Mouse (Mus musculus) stomach, embryonic 14.5 days (tissue): Measurements from ENCODE around the gene Cenpt. TPM values are rescaled to one million over a fixed set of nuclear protein-coding genes. Genes with fewer than 3 reads are reported as not detected.
A peak's percentile ranks its signal among the peaks of the same experiment; 100 is the strongest.

Experiments used
- ATAC-seq: fragments of 200-750 bp; cut with Nextera tagmentation; 2 replicates; pipeline ENCODE4 v1.8.0; 2017; ENCODE audit warnings: low read depth, moderate TSS enrichment; ENCODE audit not compliant: insufficient number of reproducible peaks, insufficient read depth, low FRiP score
- H3K27ac ChIP-seq: fragments of 300-500 bp; sonication (generic); 2 replicates; pipeline ENCODE4 v1.5.1; 2014; ENCODE audit warnings: mild to moderate bottlenecking, low read length, moderate library complexity, mixed read lengths
- H3K27me3 ChIP-seq: fragments of 300-500 bp; sonication (generic); 2 replicates; pipeline ENCODE4 v1.6.1; 2014; ENCODE audit warnings: low read length, control low read depth, mixed read lengths; ENCODE audit not compliant: control insufficient read depth, insufficient read depth
- H3K36me3 ChIP-seq: fragments of 300-500 bp; sonication (generic); 2 replicates; pipeline ENCODE4 v1.6.1; 2014; ENCODE audit warnings: mild to moderate bottlenecking, control low read depth, low read length, moderate library complexity, mixed read lengths; ENCODE audit not compliant: control insufficient read depth, insufficient read depth
- H3K4me1 ChIP-seq: fragments of 300-500 bp; sonication (generic); 2 replicates; pipeline ENCODE4 v1.6.1; 2014; ENCODE audit warnings: low read length, control low read depth, mixed read lengths; ENCODE audit not compliant: control insufficient read depth, insufficient read depth
- H3K4me2 ChIP-seq: fragments of 300-500 bp; sonication (generic); replicated peaks from 2 replicates; pipeline ENCODE4 v1.6.1; 2014; ENCODE audit warnings: low read depth, low read length, control low read depth
- H3K4me3 ChIP-seq: fragments of 300-500 bp; sonication (generic); 2 replicates; pipeline ENCODE4 v1.5.1; 2014; ENCODE audit warnings: low read depth, low read length, control low read depth
- H3K9ac ChIP-seq: fragments of 300-500 bp; sonication (generic); replicated peaks from 2 replicates; pipeline ENCODE4 v1.6.1; 2014; ENCODE audit warnings: low read depth, mild to moderate bottlenecking, control low read depth, low read length, moderate library complexity, mixed read lengths
- H3K9me3 ChIP-seq: fragments of 300-500 bp; sonication (generic); 2 replicates; pipeline ENCODE4 v1.6.1; 2016; ENCODE audit warnings: low read depth, low read length, control low read depth; ENCODE audit not compliant: control insufficient read depth
- WGBS: fragments of 180-500 bp; shearing (Covaris S2); extraction: QIAGEN DNeasy Blood & Tissue Kit; methylation state at CpG from one replicate; pipeline ENCODE4 v1.1.7; 2014; 5-methylcytosine and 5-hydroxymethylcytosine counted together
- polyA plus RNA-seq: library from polyadenylated mRNA; unstranded; fragments of >200 nt; fragmentation: Nextera tagmentation; extraction: Ambion mirVana; gene quantifications from 2 replicates; pipeline ENCODE4 v1.2.1, GENCODE M21; 2014

The Cenpt gene
- 47.2 and 52.3 TPM in 2 replicates for polyA plus RNA-seq

DNA sequence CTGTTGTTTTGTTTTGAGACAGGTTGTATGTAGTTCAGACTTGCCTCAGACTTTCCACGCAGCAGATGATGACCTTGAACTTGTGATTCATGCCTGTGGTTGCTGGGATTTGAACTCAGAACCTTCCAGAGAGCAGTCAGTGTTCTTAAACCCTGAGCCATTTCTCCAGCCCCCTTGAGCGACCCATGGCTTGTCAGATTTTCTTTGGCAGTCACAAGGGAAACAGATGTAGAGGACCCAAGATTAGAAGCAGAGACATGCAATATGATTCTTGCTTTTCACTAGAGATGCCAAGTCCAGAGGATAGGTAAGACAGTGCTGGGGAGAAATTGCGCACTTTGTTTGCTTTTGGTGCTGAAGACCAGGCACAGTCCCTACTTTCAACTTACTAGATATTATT, at the start of gene Cenpt:
TSS of gene Cenpt (minus strand) at position 101 of the 400 bp plus-strand sequence.
- H3K9ac ChIP-seq: no peak within 1 kb of the TSS
- no peaks in the 10 kb centered on the region for H3K27me3 ChIP-seq
- H3K36me3 ChIP-seq: peaks cover 7% of the 10 kb centered on the region
- no peak within 1 kb of the TSS for H3K27ac ChIP-seq
- H3K9me3 ChIP-seq: no peaks in the 10 kb centered on the region
- H3K4me1 ChIP-seq: peaks cover 19% of the 10 kb centered on the region
- WGBS: 88% methylated on average over 3 of the region's 3 CpGs
- H3K4me2 ChIP-seq: no peak within 1 kb of the TSS
- no peak within 1 kb of the TSS for H3K4me3 ChIP-seq
- ATAC-seq: no peak

- peaks cover 6% of the 10 kb centered on the region; the same call in 1 of the 2 replicates for H3K4me1 ChIP-seq
- no peaks in the 10 kb centered on the region for H3K9me3 ChIP-seq
- H3K4me2 ChIP-seq: peak overlapping the region; percentile 72
- no peaks in the 10 kb centered on the region for H3K36me3 ChIP-seq
- peak overlapping the region; percentile 87 for H3K27ac ChIP-seq
- peak overlapping the region; percentile 84 for H3K4me3 ChIP-seq
- no peaks in the 10 kb centered on the region for H3K27me3 ChIP-seq
- WGBS: 30% methylated on average over 16 of the region's 16 CpGs
- H3K9ac ChIP-seq: peak overlapping the region; percentile 87
- no peak for ATAC-seq
These were observed 48.0 kb upstream of the Cenpt start for GRCm38 (mm10) chr8:105900941-105901616.

GRCm38 (mm10) chr8:105900180-105900940, 47.3 kb upstream of the Cenpt start, which contains the start of gene Pskh1:
Pskh1 (plus strand) TSS chr8:105900441.
- H3K27ac ChIP-seq: peak within 1 kb of the TSS; percentile 87
- H3K36me3 ChIP-seq: no peaks in the 10 kb centered on the region; the same call in 1 of the 2 replicates
- peak within 1 kb of the TSS; percentile 87 for H3K9ac ChIP-seq
- peaks cover 6% of the 10 kb centered on the region; the same call in 1 of the 2 replicates for H3K4me1 ChIP-seq
- H3K4me3 ChIP-seq: peak within 1 kb of the TSS; percentile 84
- ATAC-seq: peak; percentile 94
- under 1% methylated on average over 68 of the region's 68 CpGs for WGBS
- no peaks in the 10 kb centered on the region for H3K27me3 ChIP-seq
- H3K4me2 ChIP-seq: peak within 1 kb of the TSS; percentile 72
- H3K9me3 ChIP-seq: no peaks in the 10 kb centered on the region

DNA sequence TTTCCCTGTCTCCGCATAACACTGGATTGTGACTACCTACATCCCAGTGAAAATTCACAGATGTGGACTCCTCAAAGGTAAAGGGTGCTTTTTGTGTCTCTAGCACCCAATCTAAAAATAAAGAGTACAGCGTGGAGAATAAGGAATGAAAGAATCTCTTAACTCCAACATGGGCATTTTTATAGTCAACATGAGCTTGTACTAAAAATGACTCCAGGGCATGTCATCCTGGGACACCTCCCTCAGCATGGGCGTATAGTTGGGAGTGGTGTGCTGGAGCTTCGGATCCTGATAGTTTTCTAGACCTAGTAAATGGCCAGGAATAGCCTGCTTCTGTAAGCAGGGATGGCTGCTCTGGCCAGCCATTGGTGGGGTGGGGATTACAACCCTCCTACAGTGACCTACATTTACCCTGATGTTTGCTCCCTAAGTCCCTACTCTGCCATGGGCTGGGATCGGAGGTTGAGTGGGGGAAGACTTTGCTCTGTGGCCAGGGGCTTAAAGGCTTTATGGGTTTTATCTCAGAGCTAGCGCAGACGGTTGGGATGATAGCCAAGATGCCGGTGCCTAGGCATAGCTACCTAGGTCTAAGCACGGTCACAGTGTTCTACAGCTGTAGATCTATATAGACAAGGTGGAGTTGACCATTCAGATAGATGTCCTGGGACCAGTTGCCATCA, 44.9 kb upstream of the Cenpt start:
- WGBS: 79% methylated on average over 9 of the region's 9 CpGs
- Histone ChIP-seq H3K9me3 (no peaks in the 10 kb centered on the region), H3K4me1 (peaks cover 6% of the 10 kb centered on the region; the same call in 1 of the 2 replicates), H3K36me3 (peaks cover under 1% of the 10 kb centered on the region; the same call in 1 of the 2 replicates), H3K4me3 (no peak overlapping the region), H3K9ac (no peak overlapping the region), H3K27me3 (no peaks in the 10 kb centered on the region), H3K4me2 (no peak overlapping the region), H3K27ac (no peak overlapping the region)
- no peak for ATAC-seq

DNA sequence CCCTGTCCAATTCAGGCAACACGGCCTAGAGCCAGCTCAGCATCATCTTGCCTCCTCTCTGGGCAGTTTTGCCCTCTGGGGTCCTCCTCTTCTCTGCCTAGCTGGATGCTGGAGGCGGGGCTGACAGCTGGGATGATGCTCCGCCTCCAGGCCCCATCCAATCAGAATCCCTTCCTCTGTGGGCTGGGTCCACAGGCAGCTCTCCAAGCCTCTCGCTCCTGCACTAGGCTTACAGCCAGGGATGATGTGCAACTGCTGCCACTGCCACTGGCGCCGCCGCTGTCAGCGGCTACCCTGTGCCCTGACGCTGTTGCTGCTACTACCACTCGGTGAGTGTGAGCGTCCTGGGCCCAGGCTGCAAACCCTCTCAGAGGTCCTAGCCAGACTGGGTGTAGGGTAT, 40.3 kb upstream of the Cenpt start, which contains the start of gene Nrn1l:
TSS of gene Nrn1l (plus strand) at position 229 of the 400 bp plus-strand sequence.
- no peaks in the 10 kb centered on the region for H3K4me1 ChIP-seq
- no peak within 1 kb of the TSS for H3K27ac ChIP-seq
- WGBS: 8% methylated on average over 11 of the region's 11 CpGs
- ATAC-seq: peak; percentile 69; the same call in 1 of the 2 replicates
- no peak within 1 kb of the TSS for H3K4me2 ChIP-seq
- peaks cover 43% of the 10 kb centered on the region for H3K36me3 ChIP-seq
- H3K9ac ChIP-seq: no peak within 1 kb of the TSS
- no peak within 1 kb of the TSS for H3K4me3 ChIP-seq
- no peaks in the 10 kb centered on the region for H3K27me3 ChIP-seq
- H3K9me3 ChIP-seq: no peaks in the 10 kb centered on the region

GRCm38 (mm10) chr8:105892432-105892831, 39.4 kb upstream of the Cenpt start:
- peaks cover 52% of the 10 kb centered on the region for H3K36me3 ChIP-seq
- no peak overlapping the region for H3K27ac ChIP-seq
- no peaks in the 10 kb centered on the region for H3K27me3 ChIP-seq
- ATAC-seq: no peak
- WGBS: 80% methylated on average over 6 of the region's 6 CpGs
- H3K4me2 ChIP-seq: no peak overlapping the region
- H3K4me3 ChIP-seq: no peak overlapping the region
- no peaks in the 10 kb centered on the region for H3K9me3 ChIP-seq
- no peak overlapping the region for H3K9ac ChIP-seq
- no peaks in the 10 kb centered on the region for H3K4me1 ChIP-seq

- 95% methylated on average over 6 of the region's 6 CpGs for WGBS
- H3K4me3 ChIP-seq: no peak overlapping the region
- no peak overlapping the region for H3K4me2 ChIP-seq
- peaks cover 68% of the 10 kb centered on the region for H3K36me3 ChIP-seq
- H3K27ac ChIP-seq: no peak overlapping the region
- H3K27me3 ChIP-seq: no peaks in the 10 kb centered on the region
- H3K9me3 ChIP-seq: no peaks in the 10 kb centered on the region
- no peak overlapping the region for H3K9ac ChIP-seq
- no peaks in the 10 kb centered on the region for H3K4me1 ChIP-seq
- ATAC-seq: no peak
These were observed 37.8 kb upstream of the Cenpt start for GRCm38 (mm10) chr8:105890870-105891269.

- H3K4me1 ChIP-seq: no peaks in the 10 kb centered on the region
- ATAC-seq: no peak
- H3K4me2 ChIP-seq: no peak overlapping the region
- peaks cover 78% of the 10 kb centered on the region for H3K36me3 ChIP-seq
- no peaks in the 10 kb centered on the region for H3K27me3 ChIP-seq
- H3K27ac ChIP-seq: no peak overlapping the region
- no peak overlapping the region for H3K9ac ChIP-seq
- no peaks in the 10 kb centered on the region for H3K9me3 ChIP-seq
- no peak overlapping the region for H3K4me3 ChIP-seq
- 92% methylated on average over 12 of the region's 12 CpGs for WGBS
These were observed 36.8 kb upstream of the Cenpt start for GRCm38 (mm10) chr8:105889756-105890465.
